Mouse (Mus musculus) hindbrain, embryonic 12.5 days (tissue): Measurements from ENCODE around the gene Igf2r. TPM values are rescaled to one million over a fixed set of nuclear protein-coding genes. Genes with fewer than 3 reads are reported as not detected.
"Not testable (repeated sequence)": the region's sequence is repeated elsewhere in the genome, so short reads cannot be mapped to it uniquely, and the experiment has no call there.

Experiments
- ATAC-seq: fragments of 200-750 bp; cut with Nextera tagmentation; 2 replicates; pipeline ENCODE4 v1.8.0; 2017; ENCODE audit warnings: moderate TSS enrichment; ENCODE audit not compliant: low FRiP score
- H3K27ac ChIP-seq: fragments of 300-500 bp; sonication (generic); 2 replicates; pipeline ENCODE4 v1.5.1; 2016; ENCODE audit warnings: mild to moderate bottlenecking
- H3K27me3 ChIP-seq: fragments of 300-500 bp; sonication (generic); 2 replicates; pipeline ENCODE4 v1.6.1; 2016; ENCODE audit warnings: mild to moderate bottlenecking
- H3K36me3 ChIP-seq: fragments of 300-500 bp; sonication (generic); 2 replicates; pipeline ENCODE4 v1.6.1; 2016; ENCODE audit warnings: mild to moderate bottlenecking
- H3K4me1 ChIP-seq: fragments of 300-500 bp; sonication (generic); 2 replicates; pipeline ENCODE4 v1.6.1; 2016
- H3K4me2 ChIP-seq: fragments of 300-500 bp; sonication (generic); replicated peaks from 2 replicates; pipeline ENCODE4 v1.6.1; 2016; ENCODE audit warnings: mild to moderate bottlenecking
- H3K4me3 ChIP-seq: fragments of 300-500 bp; sonication (generic); 2 replicates; pipeline ENCODE4 v1.5.1; 2016; ENCODE audit warnings: mild to moderate bottlenecking
- H3K9ac ChIP-seq: fragments of 300-500 bp; sonication (generic); 2 replicates; pipeline ENCODE4 v1.6.1; 2016; ENCODE audit warnings: mild to moderate bottlenecking, moderate library complexity
- H3K9me3 ChIP-seq: fragments of 300-500 bp; sonication (generic); replicated peaks from 2 replicates; pipeline ENCODE4 v1.6.1; 2016; ENCODE audit warnings: mild to moderate bottlenecking
- WGBS: fragments of 180-500 bp; shearing (Covaris S2); methylation state at CpG from one replicate; pipeline ENCODE4 v1.1.7; 2016; 5-methylcytosine and 5-hydroxymethylcytosine counted together
- polyA plus RNA-seq: library from polyadenylated mRNA; unstranded; fragments of >200 nt; fragmentation: Nextera tagmentation; extraction: Ambion mirVana; gene quantifications from 2 replicates; pipeline ENCODE4 v1.2.1, GENCODE M21; 2016

Igf2r gene
- polyA plus RNA-seq, 1 experiment from 2014 or later = 27.5 TPM

GRCm38 (mm10) chr17:12689537-12689936, 79.9 kb downstream of the Igf2r start:
- Histone ChIP-seq H3K36me3 (peaks cover 99% of the 10 kb centered on the region), H3K4me2 (no peak overlapping the region), H3K4me1 (no peaks in the 10 kb centered on the region), H3K27ac (no peak overlapping the region), H3K27me3 (no peaks in the 10 kb centered on the region), H3K4me3 (no peak overlapping the region), H3K9me3 (no peaks in the 10 kb centered on the region), H3K9ac (no peak overlapping the region)
- no peak for ATAC-seq
- WGBS = 72% methylated on average over 3 of the region's 3 CpGs

GRCm38 (mm10) chr17:12688427-12689110, 80.9 kb downstream of the Igf2r start:
- Histone ChIP-seq H3K4me1 (no peaks in the 10 kb centered on the region), H3K36me3 (peaks cover 99% of the 10 kb centered on the region), H3K9ac (no peak overlapping the region), H3K27me3 (no peaks in the 10 kb centered on the region), H3K9me3 (no peaks in the 10 kb centered on the region), H3K4me3 (no peak overlapping the region), H3K4me2 (no peak overlapping the region), H3K27ac (no peak overlapping the region)
- no peak for ATAC-seq
- 95% methylated on average over 20 of the region's 20 CpGs for WGBS

GRCm38 (mm10) chr17:12684928-12685624, 84.4 kb downstream of the Igf2r start:
- H3K4me3 ChIP-seq = no peak overlapping the region
- ATAC-seq = no peak
- no peaks in the 10 kb centered on the region for H3K4me1 ChIP-seq
- no peak overlapping the region for H3K4me2 ChIP-seq
- no peak overlapping the region for H3K9ac ChIP-seq
- peaks cover 86% of the 10 kb centered on the region for H3K36me3 ChIP-seq
- H3K9me3 ChIP-seq = no peaks in the 10 kb centered on the region
- no peak overlapping the region for H3K27ac ChIP-seq
- H3K27me3 ChIP-seq = no peaks in the 10 kb centered on the region
- WGBS = 85% methylated on average over 7 of the region's 7 CpGs

- Histone ChIP-seq H3K4me2 (no peak overlapping the region), H3K9me3 (no peaks in the 10 kb centered on the region), H3K4me1 (no peaks in the 10 kb centered on the region), H3K27ac (no peak overlapping the region), H3K27me3 (no peaks in the 10 kb centered on the region), H3K4me3 (no peak overlapping the region), H3K9ac (no peak overlapping the region), H3K36me3 (peaks cover 83% of the 10 kb centered on the region)
- WGBS = 75% methylated on average over 4 of the region's 4 CpGs
- ATAC-seq = no peak
Measured at GRCm38 (mm10) chr17:12684412-12684811, 85.1 kb downstream of the Igf2r start.

- H3K4me3 ChIP-seq = no peak overlapping the region
- no peaks in the 10 kb centered on the region for H3K4me1 ChIP-seq
- H3K36me3 ChIP-seq = peaks cover 75% of the 10 kb centered on the region
- no peak for ATAC-seq
- H3K9me3 ChIP-seq = no peaks in the 10 kb centered on the region
- 93% methylated on average over 13 of the region's 13 CpGs for WGBS
- no peak overlapping the region for H3K4me2 ChIP-seq
- no peak overlapping the region for H3K27ac ChIP-seq
- H3K27me3 ChIP-seq = no peaks in the 10 kb centered on the region
- no peak overlapping the region for H3K9ac ChIP-seq
Measured at GRCm38 (mm10) chr17:12683582-12683981, 85.9 kb downstream of the Igf2r start.

- Histone ChIP-seq H3K9ac (no peak overlapping the region), H3K4me2 (no peak overlapping the region), H3K4me1 (no peaks in the 10 kb centered on the region), H3K36me3 (peaks cover 22% of the 10 kb centered on the region), H3K27ac (no peak overlapping the region), H3K27me3 (no peaks in the 10 kb centered on the region), H3K9me3 (no peaks in the 10 kb centered on the region), H3K4me3 (no peak overlapping the region)
- ATAC-seq = no peak
Measured at GRCm38 (mm10) chr17:12678261-12678660, 91.2 kb downstream of the Igf2r start.

- H3K9me3 ChIP-seq = no peaks in the 10 kb centered on the region
- H3K27me3 ChIP-seq = no peaks in the 10 kb centered on the region
- H3K4me2 ChIP-seq = no peak overlapping the region
- H3K4me1 ChIP-seq = no peaks in the 10 kb centered on the region
- peaks cover 16% of the 10 kb centered on the region for H3K36me3 ChIP-seq
- no peak for ATAC-seq
- no peak overlapping the region for H3K9ac ChIP-seq
- H3K27ac ChIP-seq = no peak overlapping the region
- no peak overlapping the region for H3K4me3 ChIP-seq
Measured at GRCm38 (mm10) chr17:12677139-12677538, 92.3 kb downstream of the Igf2r start.

- no peak within 1 kb of the TSS for H3K4me3 ChIP-seq
- WGBS = 93% methylated on average over 7 of the region's 7 CpGs
- no peak within 1 kb of the TSS for H3K4me2 ChIP-seq
- H3K9ac ChIP-seq = no peak within 1 kb of the TSS
- H3K4me1 ChIP-seq = no peaks in the 10 kb centered on the region
- no peak within 1 kb of the TSS for H3K27ac ChIP-seq
- no peaks in the 10 kb centered on the region for H3K27me3 ChIP-seq
- no peak for ATAC-seq
- H3K36me3 ChIP-seq = peaks cover 9% of the 10 kb centered on the region
- no peaks in the 10 kb centered on the region for H3K9me3 ChIP-seq
Measured at GRCm38 (mm10) chr17:12675646-12676045, 93.8 kb downstream of the Igf2r start, which contains the start of gene Slc22a1. TSS of gene Slc22a1 (minus strand) at chr17:12675829.

GRCm38 (mm10) chr17:12674980-12675379, 94.5 kb downstream of the Igf2r start:
- not testable (repeated sequence) for H3K27ac ChIP-seq, H3K27me3 ChIP-seq, H3K9ac ChIP-seq, H3K4me1 ChIP-seq, ATAC-seq, H3K9me3 ChIP-seq, H3K4me3 ChIP-seq, H3K4me2 ChIP-seq, H3K36me3 ChIP-seq
- WGBS = 89% methylated on average over 7 of the region's 7 CpGs

- Histone ChIP-seq H3K9me3 (no peaks in the 10 kb centered on the region), H3K36me3 (no peaks in the 10 kb centered on the region), H3K9ac (no peak overlapping the region), H3K4me2 (no peak overlapping the region), H3K27ac (no peak overlapping the region), H3K4me1 (no peaks in the 10 kb centered on the region), H3K27me3 (no peaks in the 10 kb centered on the region), H3K4me3 (no peak overlapping the region)
- ATAC-seq = no peak
- 66% methylated on average over 3 of the region's 3 CpGs for WGBS
Measured at GRCm38 (mm10) chr17:12673871-12674270, 95.6 kb downstream of the Igf2r start.

GRCm38 (mm10) chr17:12672285-12672790, 97.1 kb downstream of the Igf2r start:
- Histone ChIP-seq H3K9ac (no peak overlapping the region), H3K4me2 (no peak overlapping the region), H3K36me3 (no peaks in the 10 kb centered on the region), H3K4me1 (no peaks in the 10 kb centered on the region), H3K27ac (no peak overlapping the region), H3K4me3 (no peak overlapping the region), H3K27me3 (no peaks in the 10 kb centered on the region), H3K9me3 (no peaks in the 10 kb centered on the region)
- no peak for ATAC-seq
- 70% methylated on average over 7 of the region's 7 CpGs for WGBS

- H3K9me3 ChIP-seq = no peaks in the 10 kb centered on the region
- no peak overlapping the region for H3K4me2 ChIP-seq
- ATAC-seq = no peak
- no peak overlapping the region for H3K9ac ChIP-seq
- no peak overlapping the region for H3K27ac ChIP-seq
- H3K27me3 ChIP-seq = no peaks in the 10 kb centered on the region
- H3K36me3 ChIP-seq = no peaks in the 10 kb centered on the region
- 83% methylated on average over 5 of the region's 5 CpGs for WGBS
- H3K4me1 ChIP-seq = no peaks in the 10 kb centered on the region
- no peak overlapping the region for H3K4me3 ChIP-seq
Measured at GRCm38 (mm10) chr17:12671029-12671605, 98.3 kb downstream of the Igf2r start.

- Histone ChIP-seq H3K4me3 (no peak overlapping the region), H3K27ac (no peak overlapping the region), H3K4me1 (no peaks in the 10 kb centered on the region), H3K27me3 (no peaks in the 10 kb centered on the region), H3K9ac (no peak overlapping the region), H3K36me3 (no peaks in the 10 kb centered on the region), H3K4me2 (no peak overlapping the region), H3K9me3 (no peaks in the 10 kb centered on the region)
- no peak for ATAC-seq
Measured at GRCm38 (mm10) chr17:12669363-12669679, 100.1 kb downstream of the Igf2r start.
